Mouse (Mus musculus): ENCODE measurements around the gene Rpp25.
A peak's percentile ranks its signal among the peaks of the same experiment; 100 is the strongest.

The Rpp25 gene

GRCm38 (mm10) chr9:57503622-57504380 is at the start of gene Rpp25:
TSS of gene Rpp25 (plus strand) at chr9:57504026.
- peak; percentile 16 for DNase-seq

GRCm38 (mm10) chr9:57459707-57460106 is 44.1 kb upstream of the Rpp25 start:
- DNase-seq = no peak

GRCm38 (mm10) chr9:57462866-57463265 is 41.0 kb upstream of the Rpp25 start:
- DNase-seq = no peak

DNA sequence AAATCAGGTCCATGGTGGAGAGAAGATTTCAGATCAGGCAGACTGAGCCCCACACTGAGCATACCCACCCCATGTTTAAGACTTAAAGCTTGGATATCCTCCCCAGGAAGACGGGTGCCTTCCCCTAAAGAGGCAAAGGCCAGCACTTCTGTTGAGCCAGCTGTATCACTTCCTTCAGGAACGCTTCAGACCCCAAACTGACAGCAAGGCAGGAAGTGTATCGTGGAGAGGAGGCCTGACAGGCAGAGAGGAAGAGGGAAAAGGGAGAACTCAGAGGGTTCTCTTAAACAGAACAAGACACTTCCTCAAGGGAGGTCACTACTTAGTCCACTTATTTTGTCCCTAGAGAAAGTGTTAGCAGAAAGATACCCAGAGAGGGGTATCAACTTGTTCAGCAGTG is 37.7 kb upstream of the Rpp25 start:
- DNase-seq = no peak

GRCm38 (mm10) chr9:57467271-57467771 is 36.5 kb upstream of the Rpp25 start:
- DNase-seq = peak; percentile 13

GRCm38 (mm10) chr9:57467896-57468549 is 35.8 kb upstream of the Rpp25 start, which contains the start of gene Scamp5:
TSS of gene Scamp5 (minus strand) at chr9:57468060.
- DNase-seq = peak; percentile 91

GRCm38 (mm10) chr9:57468914-57469313 is 34.9 kb upstream of the Rpp25 start:
- no peak for DNase-seq

GRCm38 (mm10) chr9:57485774-57486173 is 18.1 kb upstream of the Rpp25 start:
- DNase-seq = peak; percentile 85

DNA sequence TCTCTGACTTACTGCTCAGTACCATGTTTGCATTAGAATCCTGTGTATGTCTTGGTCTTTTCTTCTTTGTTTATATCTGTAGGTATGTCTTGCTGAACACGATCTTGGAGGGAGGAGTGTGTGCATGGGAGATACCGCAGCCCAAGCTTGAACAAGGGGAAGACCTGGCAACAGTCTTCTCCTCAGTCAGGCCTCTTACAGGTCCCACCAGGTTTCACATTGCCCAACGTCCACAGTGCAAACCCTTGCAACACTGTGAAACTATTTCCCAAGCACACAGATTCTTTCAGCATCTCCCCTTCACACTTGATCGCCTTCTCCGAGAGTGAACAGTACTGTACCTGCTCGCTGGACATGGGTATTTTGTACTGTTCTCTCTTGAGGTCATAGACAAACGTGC is 16.0 kb upstream of the Rpp25 start:
- no peak for DNase-seq

DNA sequence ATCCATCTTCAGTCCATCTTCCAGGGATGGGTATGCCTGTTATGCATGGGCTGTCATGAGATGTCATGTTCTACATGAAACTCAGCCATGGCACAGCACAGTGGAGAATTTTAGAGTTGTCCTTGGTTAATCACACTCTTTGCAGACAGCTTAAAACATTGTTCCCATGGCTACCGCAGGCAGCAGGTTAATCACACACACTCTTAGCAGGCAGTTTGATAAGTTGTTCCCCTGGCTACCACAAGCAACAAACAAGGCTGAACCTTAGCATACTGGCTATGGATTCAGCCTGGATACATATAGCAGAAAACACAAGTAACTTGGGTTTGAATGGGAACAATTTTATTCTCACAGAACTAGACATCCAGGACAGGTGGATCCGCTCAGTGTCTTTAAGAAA is 10.3 kb upstream of the Rpp25 start:
- DNase-seq = no peak

DNA sequence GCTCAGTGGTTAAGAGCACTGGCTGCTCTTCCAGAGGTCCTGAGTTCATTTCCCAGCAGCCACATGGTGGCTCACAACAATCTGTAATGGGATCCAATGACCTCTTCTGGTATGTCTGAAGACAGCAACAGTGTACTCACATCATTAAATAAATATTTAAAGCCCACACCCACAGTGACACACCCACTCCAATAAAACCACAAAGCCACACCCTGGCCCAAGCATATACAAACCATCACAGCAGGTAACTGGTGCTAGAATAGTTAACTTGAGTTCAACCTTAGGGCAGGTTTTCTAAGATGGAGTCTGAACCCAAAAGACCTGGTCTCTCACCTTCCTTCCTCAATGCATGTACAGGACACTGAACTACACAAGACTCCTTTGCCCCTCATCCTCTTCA is 8.9 kb upstream of the Rpp25 start:
- no peak for DNase-seq

DNA sequence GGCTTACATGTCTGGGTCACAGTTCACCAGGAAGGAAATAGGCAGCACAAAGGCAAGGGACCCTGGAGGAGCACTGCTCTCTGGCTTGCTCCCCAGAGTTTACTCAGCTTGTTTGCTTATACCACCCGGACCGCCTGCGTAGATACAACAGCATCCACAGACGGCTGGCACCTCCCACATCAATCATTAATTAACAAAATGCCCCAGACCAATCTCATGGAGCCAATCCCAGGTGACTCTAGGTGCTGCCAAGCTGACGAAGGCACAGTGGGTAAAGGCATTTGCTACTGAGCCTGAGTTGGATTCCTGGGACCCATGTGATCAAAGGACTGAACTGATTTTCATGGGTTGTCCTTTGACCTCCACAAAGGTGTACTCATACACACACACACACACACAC is 6.6 kb upstream of the Rpp25 start:
- no peak for DNase-seq

DNA sequence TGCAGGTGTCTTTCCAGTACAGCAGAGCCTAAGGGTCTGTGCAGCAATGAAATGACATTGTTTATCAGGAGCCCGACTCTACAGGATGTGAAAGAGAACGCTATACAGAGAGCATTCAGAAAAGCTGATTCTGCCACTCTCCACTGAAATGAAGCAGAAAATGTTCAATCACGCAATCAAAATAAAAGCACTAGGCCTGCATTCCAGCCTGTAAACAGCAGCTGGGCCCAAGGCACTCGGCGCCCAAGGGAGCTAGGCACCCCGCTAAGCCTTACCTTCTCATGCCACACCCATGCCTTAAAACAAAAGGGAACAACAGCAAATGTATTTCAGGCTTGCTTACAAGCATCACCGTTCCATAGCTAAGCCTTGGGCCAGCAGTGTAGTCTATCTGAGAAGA is 5.3 kb upstream of the Rpp25 start:
- DNase-seq = no peak

- no peak for DNase-seq
These were observed 2.4 kb upstream of the Rpp25 start for GRCm38 (mm10) chr9:57501452-57501851.

GRCm38 (mm10) chr9:57501861-57502260 is 2.0 kb upstream of the Rpp25 start:
- DNase-seq = no peak

GRCm38 (mm10) chr9:57502911-57503621 is 760 bp upstream of the Rpp25 start:
- no peak for DNase-seq

- peak; percentile 70 for DNase-seq
These were observed 515 bp downstream of the Rpp25 start for GRCm38 (mm10) chr9:57504381-57504700.

DNA sequence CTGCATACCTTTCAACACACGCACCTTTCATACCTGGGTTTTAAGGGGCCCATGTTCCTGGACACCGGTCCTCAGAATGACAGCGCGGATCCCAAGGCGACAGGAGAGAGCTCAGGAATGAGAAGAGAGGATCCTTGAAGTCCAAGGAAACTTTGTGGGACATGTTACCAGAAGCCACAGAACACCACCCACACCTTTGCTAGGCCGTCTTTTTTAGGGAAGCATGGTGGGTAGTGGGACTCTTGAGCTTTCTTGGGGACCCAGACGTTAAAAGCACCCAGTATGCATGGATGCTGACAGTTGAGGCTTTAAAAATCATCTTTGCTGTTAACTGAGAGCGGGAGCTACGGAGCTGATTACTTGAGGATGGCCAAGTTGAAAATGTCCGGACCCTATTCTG is 1.1 kb downstream of the Rpp25 start:
- no peak for DNase-seq

DNA sequence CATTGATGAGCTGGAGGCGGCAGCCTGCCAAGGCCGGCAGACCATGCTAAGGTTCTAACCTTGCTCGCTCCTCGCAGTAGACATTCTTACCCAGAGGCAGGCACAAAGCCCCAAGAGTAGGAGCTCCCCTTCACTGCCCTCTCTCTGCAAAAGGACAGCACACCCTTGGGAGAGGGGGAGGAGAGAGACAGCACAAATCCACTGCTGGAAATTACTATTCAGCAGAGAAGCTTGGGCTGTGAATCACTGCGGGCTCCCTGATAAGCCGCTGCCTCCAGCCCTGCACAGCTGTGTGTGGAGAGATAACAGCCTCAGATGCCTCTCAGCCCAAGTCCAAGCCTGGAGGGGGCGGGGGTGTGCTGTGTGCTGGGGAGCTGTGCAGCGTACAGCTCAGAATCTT is 1.9 kb downstream of the Rpp25 start:
- no peak for DNase-seq

GRCm38 (mm10) chr9:57510577-57510976 is 6.8 kb downstream of the Rpp25 start:
- DNase-seq = no peak

- DNase-seq = peak; percentile 78
These were observed 13.3 kb downstream of the Rpp25 start for GRCm38 (mm10) chr9:57517113-57517512.

DNA sequence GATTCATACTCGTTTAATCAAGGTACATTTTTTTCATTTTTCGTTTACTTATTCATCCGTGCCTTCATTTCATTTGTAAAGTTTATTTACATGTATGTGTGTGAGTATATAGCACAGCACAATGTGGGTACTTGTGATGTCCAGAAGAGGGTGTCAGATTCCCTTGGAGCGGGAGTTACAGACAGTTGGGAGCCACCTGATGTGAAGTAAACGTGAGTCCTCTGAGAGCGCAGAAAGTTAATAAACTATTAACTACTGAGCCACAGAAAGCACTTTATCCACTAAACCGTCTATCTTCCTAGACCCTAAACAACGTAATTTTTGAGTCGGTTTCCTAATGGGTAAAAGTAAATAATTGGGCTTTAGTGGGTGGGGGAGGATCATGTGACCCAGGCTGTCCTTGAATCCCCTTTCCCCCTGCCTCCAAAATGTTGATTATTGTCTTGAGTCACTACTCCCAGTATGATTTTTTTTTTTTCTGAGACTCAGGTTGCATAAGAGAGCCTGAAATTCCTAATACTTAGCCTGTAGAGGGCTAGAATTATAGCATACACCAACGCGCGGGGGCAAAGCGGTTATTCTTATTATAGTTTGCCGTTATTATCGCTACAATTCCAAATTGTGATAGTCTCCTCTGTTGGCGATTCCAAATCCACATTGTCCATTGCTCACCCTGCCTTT is 16.7 kb downstream of the Rpp25 start:
- no peak for DNase-seq

All from thymus, postnatal 14 days (tissue).